Mouse (Mus musculus): ENCODE data around the gene Sar1b. TPM values are rescaled to one million over a fixed set of nuclear protein-coding genes. Genes with fewer than 3 reads are reported as not detected.

Sar1b gene
- polyA plus RNA-seq, 1 experiment, result 91.1 TPM

DNA sequence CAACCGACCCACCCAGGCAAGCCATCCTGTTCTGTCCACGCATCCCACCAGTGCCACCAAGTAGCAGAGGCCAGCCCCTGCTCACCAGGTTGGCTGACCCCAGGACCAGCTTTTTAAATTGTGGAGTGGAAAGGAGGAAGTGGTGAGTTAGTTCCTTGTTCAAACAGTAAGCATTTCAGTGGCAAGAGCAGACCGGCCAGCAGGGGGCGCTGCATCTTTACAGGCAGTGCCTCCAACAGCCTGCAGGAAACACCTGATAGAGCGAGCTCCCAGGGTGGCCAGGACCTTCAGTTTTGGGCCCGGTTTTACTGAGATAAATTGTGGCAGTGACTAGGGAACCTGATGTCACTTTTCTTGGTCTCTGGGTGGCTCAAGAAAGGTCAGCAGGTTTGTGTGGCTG is 54.3 kb downstream of the Sar1b start:
- peak; percentile 83 for DNase-seq (ENCODE audit: low read depth)
- TF ChIP-seq CTCF (IDR thresholded peaks at IDR 0.05; ENCODE audit: borderline replicate concordance, extremely low read depth, insufficient read depth, insufficient read length), result peak; percentile 96
- no peak for TF ChIP-seq POLR2A (IDR thresholded peaks at IDR 0.05; ENCODE audit: borderline replicate concordance, extremely low read depth, insufficient read depth, insufficient read length, poor library complexity, severe bottlenecking)

GRCm38 (mm10) chr11:51818837-51819236 is 55.4 kb downstream of the Sar1b start:
- no peak for TF ChIP-seq CTCF (IDR thresholded peaks at IDR 0.05; ENCODE audit: borderline replicate concordance, extremely low read depth, insufficient read depth, insufficient read length)
- no peak for TF ChIP-seq POLR2A (IDR thresholded peaks at IDR 0.05; ENCODE audit: borderline replicate concordance, extremely low read depth, insufficient read depth, insufficient read length, poor library complexity, severe bottlenecking)
- no peak for DNase-seq (ENCODE audit: low read depth)

- DNase-seq (ENCODE audit: low read depth), result peak; percentile 25
- TF ChIP-seq POLR2A (IDR thresholded peaks at IDR 0.05; ENCODE audit: borderline replicate concordance, extremely low read depth, insufficient read depth, insufficient read length, poor library complexity, severe bottlenecking) (no peak), CTCF (IDR thresholded peaks at IDR 0.05; ENCODE audit: borderline replicate concordance, extremely low read depth, insufficient read depth, insufficient read length) (peak; percentile 42; the same call in 1 of the 2 replicates)
These were observed 56.5 kb downstream of the Sar1b start for GRCm38 (mm10) chr11:51819964-51820363.

- TF ChIP-seq CTCF (IDR thresholded peaks at IDR 0.05; ENCODE audit: borderline replicate concordance, extremely low read depth, insufficient read depth, insufficient read length) (peak; percentile 88), POLR2A (IDR thresholded peaks at IDR 0.05; ENCODE audit: borderline replicate concordance, extremely low read depth, insufficient read depth, insufficient read length, poor library complexity, severe bottlenecking) (no peak)
- peak; percentile 78 for DNase-seq (ENCODE audit: low read depth)
These were observed 57.4 kb downstream of the Sar1b start for GRCm38 (mm10) chr11:51820861-51821260.

DNA sequence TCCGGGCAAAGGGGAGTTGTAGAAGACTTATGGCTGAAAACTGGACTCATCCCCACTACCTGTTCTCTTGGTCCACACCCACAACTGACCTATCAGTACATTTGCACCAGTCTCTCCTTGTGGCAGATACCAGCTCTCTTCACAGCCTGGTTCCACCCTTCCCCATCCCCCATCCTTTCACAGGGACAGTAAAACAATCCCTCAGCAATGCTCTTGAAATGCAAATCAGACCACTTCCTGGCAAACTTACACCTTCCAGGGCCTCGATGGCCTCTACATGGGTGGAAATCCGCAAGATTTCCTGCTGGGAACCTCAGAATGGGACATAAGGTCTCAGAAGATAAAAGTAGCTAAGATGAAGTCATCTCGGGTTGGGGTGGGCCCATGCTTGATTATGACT is 59.2 kb downstream of the Sar1b start:
- no peak for TF ChIP-seq POLR2A (IDR thresholded peaks at IDR 0.05; ENCODE audit: borderline replicate concordance, extremely low read depth, insufficient read depth, insufficient read length, poor library complexity, severe bottlenecking)
- no peak for TF ChIP-seq CTCF (IDR thresholded peaks at IDR 0.05; ENCODE audit: borderline replicate concordance, extremely low read depth, insufficient read depth, insufficient read length)
- DNase-seq (ENCODE audit: low read depth), result peak; percentile 8

GRCm38 (mm10) chr11:51823271-51823670 is 59.8 kb downstream of the Sar1b start:
- TF ChIP-seq POLR2A (IDR thresholded peaks at IDR 0.05; ENCODE audit: borderline replicate concordance, extremely low read depth, insufficient read depth, insufficient read length, poor library complexity, severe bottlenecking) (no peak), CTCF (IDR thresholded peaks at IDR 0.05; ENCODE audit: borderline replicate concordance, extremely low read depth, insufficient read depth, insufficient read length) (no peak)
- peak; percentile 28 for DNase-seq (ENCODE audit: low read depth)

DNA sequence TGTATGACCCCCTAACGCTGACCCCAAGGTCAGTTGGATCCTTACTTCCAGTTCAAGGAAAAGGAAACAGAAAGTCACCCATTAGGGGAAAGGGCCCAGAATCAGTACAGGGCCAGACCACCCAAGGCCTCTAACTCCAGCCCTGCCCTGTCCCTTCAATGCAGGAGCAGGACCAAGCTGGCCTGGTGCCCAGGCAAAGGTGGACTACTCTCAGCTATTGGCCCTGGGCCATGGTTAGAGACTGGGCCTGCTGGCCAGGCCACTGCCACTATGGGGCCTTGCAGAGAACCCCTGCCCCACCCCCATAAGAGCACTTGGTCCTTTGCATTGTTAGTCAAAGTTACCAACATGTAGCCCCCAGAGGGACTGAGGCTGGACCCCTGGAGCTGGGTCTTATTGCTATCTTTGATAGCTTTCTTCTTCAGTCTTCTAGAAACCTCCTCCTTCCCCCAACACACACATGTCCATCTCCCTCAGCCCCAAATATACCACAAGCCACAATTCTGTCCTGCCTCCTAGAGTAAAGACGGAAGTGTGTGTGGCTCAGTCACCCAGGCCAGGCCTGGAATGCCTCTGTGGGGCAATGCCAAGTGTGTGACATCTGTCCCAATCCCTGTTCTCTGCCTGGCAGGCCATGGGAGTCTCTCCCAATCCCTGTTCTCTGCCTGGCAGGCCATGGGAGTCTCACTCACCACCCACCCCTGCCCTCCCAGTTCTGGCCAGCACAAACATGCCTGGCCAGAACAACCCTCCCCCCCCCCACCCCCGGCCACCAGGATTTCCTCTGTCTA is 60.7 kb downstream of the Sar1b start:
- TF ChIP-seq POLR2A (IDR thresholded peaks at IDR 0.05; ENCODE audit: borderline replicate concordance, extremely low read depth, insufficient read depth, insufficient read length, poor library complexity, severe bottlenecking), result no peak
- no peak for TF ChIP-seq CTCF (IDR thresholded peaks at IDR 0.05; ENCODE audit: borderline replicate concordance, extremely low read depth, insufficient read depth, insufficient read length)
- DNase-seq (ENCODE audit: low read depth), result no peak

- TF ChIP-seq CTCF (IDR thresholded peaks at IDR 0.05; ENCODE audit: borderline replicate concordance, extremely low read depth, insufficient read depth, insufficient read length) (no peak), POLR2A (IDR thresholded peaks at IDR 0.05; ENCODE audit: borderline replicate concordance, extremely low read depth, insufficient read depth, insufficient read length, poor library complexity, severe bottlenecking) (no peak)
- no peak for DNase-seq (ENCODE audit: low read depth)
These were observed 61.5 kb downstream of the Sar1b start for GRCm38 (mm10) chr11:51824867-51825424.

- TF ChIP-seq CTCF (IDR thresholded peaks at IDR 0.05; ENCODE audit: borderline replicate concordance, extremely low read depth, insufficient read depth, insufficient read length) (no peak), POLR2A (IDR thresholded peaks at IDR 0.05; ENCODE audit: borderline replicate concordance, extremely low read depth, insufficient read depth, insufficient read length, poor library complexity, severe bottlenecking) (no peak)
- DNase-seq (ENCODE audit: low read depth), result peak; percentile 67
These were observed 68.7 kb downstream of the Sar1b start for GRCm38 (mm10) chr11:51831962-51832909.

GRCm38 (mm10) chr11:51832992-51833391 is 69.5 kb downstream of the Sar1b start:
- TF ChIP-seq POLR2A (IDR thresholded peaks at IDR 0.05; ENCODE audit: borderline replicate concordance, extremely low read depth, insufficient read depth, insufficient read length, poor library complexity, severe bottlenecking), result no peak
- TF ChIP-seq CTCF (IDR thresholded peaks at IDR 0.05; ENCODE audit: borderline replicate concordance, extremely low read depth, insufficient read depth, insufficient read length), result no peak
- DNase-seq (ENCODE audit: low read depth), result peak; percentile 2
